Mouse (Mus musculus) olfactory bulb, adult 2 months (tissue): ENCODE measurements around the gene Trpm3. TPM values are rescaled to one million over a fixed set of nuclear protein-coding genes. Genes with fewer than 3 reads are reported as not detected.

ENCODE experiments used
- H3K27ac ChIP-seq: fragments of 200-500 bp; 2 replicates; pipeline ENCODE4 v1.5.1; 2012; ENCODE audit warnings: low read depth, low read length; ENCODE audit not compliant: insufficient read depth
- H3K4me1 ChIP-seq: fragments of 200-500 bp; 2 replicates; pipeline ENCODE4 v1.6.1; 2012; ENCODE audit warnings: low read length; ENCODE audit not compliant: control insufficient read depth, insufficient read depth
- H3K4me3 ChIP-seq: fragments of 200-500 bp; 2 replicates; pipeline ENCODE4 v1.5.1; 2012; ENCODE audit warnings: mild to moderate bottlenecking, low read depth, low read length, moderate library complexity; ENCODE audit not compliant: insufficient read depth
- CTCF ChIP-seq: fragments of 200-500 bp; IDR thresholded peaks from 2 replicates; pipeline ENCODE4 v1.5.1; 2012; ENCODE audit warnings: low read depth, mild to moderate bottlenecking, low read length, moderate library complexity; ENCODE audit not compliant: insufficient read depth
- POLR2A ChIP-seq: fragments of 200-500 bp; IDR thresholded peaks from 2 replicates; pipeline ENCODE4 v1.6.1; 2012; ENCODE audit warnings: mild to moderate bottlenecking, low read depth, low read length, moderate library complexity; ENCODE audit not compliant: insufficient read depth
- WGBS: fragments of 180-500 bp; shearing (Covaris S2); methylation state at CpG from one replicate; pipeline ENCODE4 v1.1.7; 2018; 5-methylcytosine and 5-hydroxymethylcytosine counted together
- polyA plus RNA-seq: library from polyadenylated mRNA; stranded (reverse); fragments of >200 nt; gene quantifications from 2 replicates; pipeline ENCODE4 v1.2.4, GENCODE M21; 2012; ENCODE audit warnings: low replicate concordance; ENCODE audit not compliant: missing spikeins, insufficient read depth, insufficient read length

Trpm3 gene
- polyA plus RNA-seq, 1 experiment = 53.7 TPM

DNA sequence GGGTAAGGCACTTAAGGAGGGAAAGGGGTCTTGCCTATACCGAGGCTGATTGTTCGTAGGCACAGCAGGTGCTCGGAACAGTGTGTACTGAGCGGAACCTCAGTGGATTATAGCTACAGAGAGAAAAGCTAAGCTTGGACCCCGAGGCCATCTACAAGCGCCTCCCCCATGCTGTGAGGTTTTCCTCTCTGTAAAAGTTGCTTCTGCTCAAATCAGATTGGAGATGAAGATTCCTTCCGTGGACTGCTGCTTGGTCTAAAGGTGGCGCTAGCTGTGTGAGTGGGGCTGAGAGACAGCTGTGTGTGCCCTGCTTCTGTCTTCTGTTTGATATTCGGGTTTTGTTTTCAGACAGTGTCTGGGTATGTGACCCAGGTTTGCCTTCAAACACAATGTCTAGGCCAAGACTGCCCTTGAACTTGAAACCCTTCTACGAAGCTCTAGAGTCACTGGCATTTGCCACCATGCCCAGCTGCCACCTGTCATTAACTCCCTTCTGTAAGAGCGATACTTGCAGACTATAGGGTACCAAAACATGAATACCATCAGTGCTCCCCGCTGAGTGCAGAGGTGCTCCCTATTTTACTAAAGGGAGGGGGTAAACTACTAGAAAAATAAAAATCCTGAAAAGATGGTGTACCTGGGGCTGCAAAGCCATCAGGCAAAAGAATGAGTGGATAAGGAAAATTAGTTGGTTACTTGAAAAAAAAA lies 823.3 kb downstream of the Trpm3 start:
- 61% methylated on average over 12 of the region's 12 CpGs for WGBS
- TF ChIP-seq POLR2A (no peak), CTCF (no peak)
- H3K4me1 ChIP-seq = peaks cover 23% of the 10 kb centered on the region
- H3K4me3 ChIP-seq = no peak overlapping the region
- H3K27ac ChIP-seq = no peak overlapping the region

DNA sequence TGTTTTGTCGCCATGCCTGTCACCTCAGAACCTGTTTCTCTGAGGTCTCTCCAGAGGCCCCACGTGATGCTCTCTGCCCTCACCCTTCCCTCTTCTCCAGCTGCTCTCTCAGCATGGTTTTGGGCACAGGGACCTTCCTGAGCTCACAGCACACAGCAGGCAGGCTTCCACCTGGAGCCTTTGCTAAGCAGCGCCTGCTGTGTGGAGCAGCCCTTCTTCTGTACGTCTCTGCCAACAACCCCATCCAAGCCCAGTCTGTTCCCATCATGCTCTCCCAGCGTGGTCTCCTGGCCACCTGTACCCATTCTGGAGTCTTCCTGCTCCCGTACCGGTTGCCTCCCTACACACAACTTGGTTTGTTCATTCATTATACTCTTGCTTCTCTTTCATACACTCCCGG lies 823.9 kb downstream of the Trpm3 start:
- 70% methylated on average over 8 of the region's 8 CpGs for WGBS
- no peak for TF ChIP-seq CTCF
- TF ChIP-seq POLR2A = no peak
- H3K27ac ChIP-seq = no peak overlapping the region
- peaks cover 23% of the 10 kb centered on the region for H3K4me1 ChIP-seq
- no peak overlapping the region for H3K4me3 ChIP-seq

DNA sequence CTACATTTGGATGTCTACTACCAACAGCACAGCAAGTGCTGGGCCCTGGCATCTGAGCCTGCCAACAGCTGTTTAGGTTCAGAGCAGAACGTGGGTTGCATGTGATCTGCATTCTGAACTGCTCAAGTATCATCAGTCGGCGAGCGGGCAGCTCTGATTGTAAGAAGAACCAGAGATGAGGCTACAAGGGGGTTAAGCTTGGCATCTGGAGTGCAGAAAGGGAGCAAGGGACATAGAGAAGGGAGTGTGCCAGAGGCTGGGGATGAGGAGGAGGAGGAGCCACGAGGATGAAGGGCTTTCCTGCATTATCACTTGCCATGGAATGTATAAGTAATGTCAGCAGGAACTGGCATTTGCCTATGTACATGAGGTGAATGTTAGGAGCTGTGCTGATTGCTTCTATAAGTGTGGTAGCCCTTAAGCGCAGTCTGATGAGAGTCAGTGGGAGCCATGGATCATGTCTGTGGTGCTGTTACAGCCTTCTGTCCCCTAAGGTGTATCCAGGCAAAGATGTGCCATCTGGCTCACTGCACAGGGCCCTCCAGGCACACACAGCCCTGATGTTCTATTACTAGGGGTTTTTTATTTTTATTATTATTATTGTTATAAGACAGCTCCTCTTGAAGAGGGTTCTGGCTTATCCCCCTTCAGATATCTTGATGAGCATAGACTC lies 825.0 kb downstream of the Trpm3 start:
- no peak overlapping the region for H3K27ac ChIP-seq
- H3K4me1 ChIP-seq = peaks cover 21% of the 10 kb centered on the region
- no peak overlapping the region for H3K4me3 ChIP-seq
- no peak for TF ChIP-seq POLR2A
- TF ChIP-seq CTCF = no peak
- 57% methylated on average over 6 of the region's 6 CpGs for WGBS

DNA sequence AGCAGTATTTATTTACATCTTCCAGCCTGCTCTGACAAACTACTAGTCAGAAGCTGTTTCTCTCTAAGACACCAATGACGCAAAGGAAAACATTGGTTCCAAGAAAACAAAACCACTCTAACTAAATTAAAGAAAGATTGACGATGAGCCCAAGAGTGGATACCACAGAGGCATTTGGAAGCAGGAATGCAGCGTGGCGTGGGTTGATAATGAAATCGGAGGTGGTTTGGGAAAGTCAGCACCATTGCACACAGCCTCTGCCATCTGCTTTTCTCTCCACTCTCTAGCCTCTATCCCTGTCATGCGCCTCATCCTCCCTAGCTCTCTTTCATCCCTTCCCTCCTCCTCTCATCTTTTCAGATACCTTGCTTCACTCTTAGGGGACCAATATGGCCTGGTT lies 826.6 kb downstream of the Trpm3 start:
- TF ChIP-seq POLR2A = no peak
- TF ChIP-seq CTCF = no peak
- 70% methylated on average over 6 of the region's 6 CpGs for WGBS
- Histone ChIP-seq H3K4me1 (peaks cover 18% of the 10 kb centered on the region), H3K27ac (no peak overlapping the region), H3K4me3 (no peak overlapping the region)

DNA sequence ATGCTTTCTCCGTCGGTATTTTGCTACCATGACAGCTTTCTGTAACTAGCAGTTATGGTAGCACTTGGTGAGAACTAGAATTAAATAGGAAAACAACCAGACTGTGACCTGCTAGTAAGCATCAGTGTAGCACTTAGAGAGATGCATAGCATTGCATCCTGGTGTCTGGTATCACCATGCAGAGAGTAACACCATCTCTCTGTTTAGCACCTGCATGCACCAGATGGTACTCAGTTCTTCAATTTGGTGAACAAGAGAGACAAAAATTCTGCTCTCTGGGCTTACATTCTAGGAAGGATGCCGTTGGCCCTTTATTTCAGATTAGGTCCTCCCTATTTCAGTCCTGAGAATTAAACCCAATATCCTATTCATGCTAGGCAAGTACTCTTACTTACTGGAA lies 834.4 kb downstream of the Trpm3 start:
- Histone ChIP-seq H3K4me3 (no peak overlapping the region), H3K4me1 (peaks cover 4% of the 10 kb centered on the region; the same call in 1 of the 2 replicates), H3K27ac (no peak overlapping the region)
- TF ChIP-seq POLR2A = no peak
- TF ChIP-seq CTCF = no peak
- WGBS = 41% methylated on average over 3 of the region's 3 CpGs

DNA sequence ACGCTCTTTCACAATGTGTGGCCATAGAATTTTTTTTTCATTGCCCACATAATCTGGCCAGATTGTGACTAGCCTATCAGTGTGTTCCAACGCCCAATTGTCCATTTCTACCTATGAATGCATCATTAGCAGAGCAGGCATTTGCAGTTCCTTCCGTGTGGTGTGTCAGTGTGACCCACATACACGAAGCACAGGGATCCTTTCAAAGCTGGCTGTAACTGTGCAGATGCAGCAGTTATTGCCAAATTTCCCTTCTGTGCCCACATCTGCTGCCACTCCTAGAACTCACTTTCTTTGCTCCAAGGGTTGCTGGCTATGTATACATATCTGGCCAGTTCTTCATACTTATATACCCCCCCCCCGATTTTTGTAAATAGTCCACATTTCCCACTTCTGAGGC lies 834.9 kb downstream of the Trpm3 start:
- TF ChIP-seq CTCF = no peak
- TF ChIP-seq POLR2A = no peak
- Histone ChIP-seq H3K4me1 (peaks cover 8% of the 10 kb centered on the region), H3K27ac (no peak overlapping the region), H3K4me3 (no peak overlapping the region)
- WGBS = 87% methylated on average over 5 of the region's 5 CpGs

DNA sequence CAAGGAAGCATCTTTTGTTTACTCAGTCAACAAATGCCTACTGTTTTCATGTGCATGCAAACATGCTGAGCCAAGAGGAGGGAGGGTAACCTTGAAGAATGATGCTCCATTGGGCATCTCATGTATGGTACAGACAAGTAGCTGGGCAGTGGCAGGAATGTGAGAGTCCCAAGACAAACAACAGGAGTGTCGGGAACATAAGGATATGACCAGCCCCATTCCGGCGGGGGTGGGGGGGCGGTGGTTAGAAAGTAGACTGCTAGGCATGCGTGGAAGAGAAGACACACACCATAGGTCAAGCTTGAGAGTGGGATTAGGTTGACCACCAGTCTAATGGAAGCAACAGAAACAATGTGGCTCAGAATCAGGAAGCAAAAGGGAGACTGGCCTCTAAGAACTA lies 837.0 kb downstream of the Trpm3 start:
- 97% methylated on average over 5 of the region's 5 CpGs for WGBS

DNA sequence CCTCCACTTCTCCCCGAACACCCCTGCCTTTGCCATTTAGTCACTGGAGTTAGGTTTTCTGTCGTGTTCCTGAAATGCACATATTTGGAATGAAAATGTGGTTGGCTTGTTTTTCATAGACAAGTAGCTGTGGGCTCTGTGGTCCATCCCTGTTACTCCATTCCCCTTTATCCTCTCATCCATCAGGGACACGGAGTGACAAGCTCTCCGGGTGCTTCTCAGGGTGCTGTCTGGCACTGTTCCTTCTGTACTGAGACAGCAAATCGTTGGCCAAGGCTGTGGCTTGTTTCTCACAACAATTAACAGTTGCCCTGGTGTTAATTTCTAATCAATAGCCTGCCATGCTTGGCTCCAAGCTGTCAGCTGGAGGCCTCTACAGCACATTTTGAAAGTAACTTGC lies 838.7 kb downstream of the Trpm3 start:
- Histone ChIP-seq H3K27ac (no peak overlapping the region), H3K4me3 (no peak overlapping the region), H3K4me1 (peaks cover 8% of the 10 kb centered on the region)
- 31% methylated on average over 5 of the region's 5 CpGs for WGBS
- TF ChIP-seq CTCF = no peak
- no peak for TF ChIP-seq POLR2A

More for the DNA sequence above, 837.0 kb downstream of the Trpm3 start:
- Histone ChIP-seq H3K27ac (no peak overlapping the region), H3K4me3 (no peak overlapping the region), H3K4me1 (peaks cover 8% of the 10 kb centered on the region)
- TF ChIP-seq POLR2A (no peak), CTCF (no peak)

DNA sequence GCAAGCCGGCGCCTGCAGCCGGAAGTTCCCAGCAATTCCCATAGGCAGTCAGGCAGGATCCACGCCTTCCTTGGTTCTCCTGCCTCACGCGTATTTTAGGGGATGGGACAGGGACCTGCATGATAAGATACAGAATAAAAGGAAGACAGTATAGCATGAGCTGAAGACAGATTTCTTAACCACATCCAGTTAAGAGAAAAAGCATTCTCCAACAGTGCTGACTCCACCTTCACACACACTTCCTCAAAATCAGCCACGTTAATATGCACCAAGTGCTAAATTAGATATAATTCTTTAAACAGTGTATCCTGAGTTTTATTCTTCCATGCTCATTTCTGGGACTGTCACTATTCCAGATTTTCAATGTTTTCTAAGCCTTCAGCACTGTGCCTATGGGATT lies 839.9 kb downstream of the Trpm3 start:
- Histone ChIP-seq H3K27ac (peak overlapping the region; percentile 51; the same call in 1 of the 2 replicates), H3K4me3 (no peak overlapping the region), H3K4me1 (peaks cover 8% of the 10 kb centered on the region)
- no peak for TF ChIP-seq CTCF
- no peak for TF ChIP-seq POLR2A
- WGBS = 88% methylated on average over 7 of the region's 7 CpGs
